8 mouse cellular contexts compared by ENCODE assay signal in genomic region chr10:4372011-4372410, GRCm38 (mm10). TPM values are rescaled to one million over a fixed set of nuclear protein-coding genes. Genes with fewer than 3 reads are reported as not detected.
DNase-seq lines count a peak whose midpoint lies in the region; ATAC-seq lines count a peak whose summit lies in the region.

No protein-coding gene starts in this region.

- H3K4me1 ChIP-seq in hindbrain, embryonic 13.5 days (replicated peaks) = no peaks in the 10 kb centered on the region
- H3K4me1 ChIP-seq in neural tube, embryonic 13.5 days (replicated peaks) = peaks cover 5% of the 10 kb centered on the region

- peak; percentile 19 for DNase-seq in gastrocnemius, adult 18-20 months (ENCODE audit: low spot score)
- no peak for DNase-seq in gastrocnemius, postnatal 4 days (ENCODE audit: low spot score in 2 of 2)
- DNase-seq in ovary, postnatal 14 days (ENCODE audit: low spot score) = peak; percentile 29
- no peak for DNase-seq in ovary, adult 18-20 months (ENCODE audit: low spot score)
- DNase-seq in cerebellum, adult 11-12 months = peak; percentile 54

- H3K4me3 ChIP-seq in hindbrain, embryonic 13.5 days = no peak overlapping the region
- H3K4me3 ChIP-seq in neural tube, embryonic 13.5 days = no peak overlapping the region

- no peaks in the 10 kb centered on the region for H3K9me3 ChIP-seq in hindbrain, embryonic 13.5 days
- H3K9me3 ChIP-seq in neural tube, embryonic 13.5 days = peaks cover 2% of the 10 kb centered on the region; the same call in 1 of the 2 replicates

- WGBS in hindbrain, embryonic 13.5 days = 61% methylated on average over 5 of the region's 5 CpGs
- 49% methylated on average over 5 of the region's 5 CpGs for WGBS in neural tube, embryonic 13.5 days

- H3K27ac ChIP-seq in hindbrain, embryonic 13.5 days = no peak overlapping the region
- no peak overlapping the region for H3K27ac ChIP-seq in neural tube, embryonic 13.5 days (replicated peaks)

- H3K9ac ChIP-seq in hindbrain, embryonic 13.5 days = no peak overlapping the region
- H3K9ac ChIP-seq in neural tube, embryonic 13.5 days = no peak overlapping the region

- peaks cover 53% of the 10 kb centered on the region for H3K36me3 ChIP-seq in hindbrain, embryonic 13.5 days
- H3K36me3 ChIP-seq in neural tube, embryonic 13.5 days = peaks cover 43% of the 10 kb centered on the region

- no peaks in the 10 kb centered on the region for H3K27me3 ChIP-seq in hindbrain, embryonic 13.5 days
- H3K27me3 ChIP-seq in neural tube, embryonic 13.5 days = no peaks in the 10 kb centered on the region

- H3K4me2 ChIP-seq in hindbrain, embryonic 13.5 days = no peak overlapping the region
- no peak overlapping the region for H3K4me2 ChIP-seq in neural tube, embryonic 13.5 days

- ATAC-seq in hindbrain, embryonic 13.5 days (ENCODE audit: low FRiP score) = peak; percentile 44
- ATAC-seq in neural tube, embryonic 13.5 days (ENCODE audit: low read depth) = peak; percentile 45; the same call in 1 of the 2 replicates
- ATAC-seq in megakaryocyte, adult 5-6 weeks (ENCODE audit: poor library complexity, severe bottlenecking) = no peak

RNA-seq across cellular contexts. Expression of gene Zbtb2, which starts 15.9 kb away (rescaled TPM):
- total RNA-seq in gastrocnemius, adult 18-20 months (2021) = 1 to 10 TPM; 4.4 to 5.2 TPM
- total RNA-seq in gastrocnemius, postnatal 4 days (2021) = 1 to 10 TPM; 7.8 to 8.0 TPM
- polyA plus RNA-seq in hindbrain, embryonic 13.5 days (2015; fragmentation: Nextera tagmentation; extraction: Ambion mirVana) = 15.7 and 16.0 TPM in 2 replicates
- 16.9 and 17.2 TPM in 2 replicates for polyA plus RNA-seq in neural tube, embryonic 13.5 days (2015; fragmentation: Nextera tagmentation; extraction: Ambion mirVana)
- total RNA-seq in megakaryocyte, adult 5-6 weeks (2015) = 12.8 and 14.2 TPM in 2 replicates
- 10.8 and 12.2 TPM in 2 replicates for total RNA-seq in megakaryocyte, adult 5-6 weeks (2017)

Comparison
In these comparisons a context has a peak if more than half of its experiments do, and no peak if none do; other contexts are left out.
1. DNase-seq: peak in gastrocnemius, adult 18-20 months (single experiment), ovary, postnatal 14 days (single experiment) and cerebellum, adult 11-12 months (single experiment); none in gastrocnemius, postnatal 4 days (0 of 2) and ovary, adult 18-20 months (single experiment).